Mouse (Mus musculus): ENCODE data around the gene Vmac. TPM values are rescaled to one million over a fixed set of nuclear protein-coding genes. Genes with fewer than 3 reads are reported as not detected.

Gene Vmac
- polyA plus RNA-seq, 1 experiment from 2014 or later = 26.1 TPM

DNA sequence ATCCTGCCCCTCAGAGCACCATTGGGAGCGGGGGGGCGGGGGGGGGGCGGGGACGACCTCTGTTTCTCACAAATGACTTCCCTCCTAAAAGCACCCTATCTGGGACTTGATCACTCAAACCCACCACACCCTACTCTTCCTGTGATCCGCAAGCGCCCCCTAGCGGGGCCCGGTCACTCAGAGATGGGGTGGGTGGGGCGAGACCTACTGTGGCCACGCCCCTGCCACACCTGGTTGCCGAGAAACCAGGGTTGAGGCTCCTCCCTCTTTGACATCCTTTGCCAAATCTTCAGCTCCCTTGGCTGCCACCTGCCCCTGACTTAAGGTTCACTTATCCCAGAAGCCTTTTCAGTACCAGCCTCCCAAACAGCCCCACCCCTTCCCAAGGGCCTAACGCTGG, 40.3 kb upstream of the Vmac start:
- H3K4me1 ChIP-seq = peaks cover 69% of the 10 kb centered on the region
- peaks cover 26% of the 10 kb centered on the region for H3K27me3 ChIP-seq
- peak overlapping the region; percentile 95 for H3K4me2 ChIP-seq (replicated peaks)
- 7% methylated on average over 12 of the region's 12 CpGs for WGBS
- no peaks in the 10 kb centered on the region for H3K9me3 ChIP-seq (replicated peaks)
- H3K9ac ChIP-seq = no peak overlapping the region
- H3K4me3 ChIP-seq (replicated peaks) = peak overlapping the region; percentile 61; the same call in 1 of the 2 replicates
- ATAC-seq (ENCODE audit: insufficient number of reproducible peaks, low FRiP score, low TSS enrichment, low read depth) = no peak
- no peak overlapping the region for H3K27ac ChIP-seq (replicated peaks)
- H3K36me3 ChIP-seq = no peaks in the 10 kb centered on the region

GRCm38 (mm10) chr17:56757416-56758123, 39.7 kb upstream of the Vmac start, which contains the start of gene Nrtn:
Gene Nrtn (minus strand): TSS chr17:56757530.
- Histone ChIP-seq H3K9ac (peak within 1 kb of the TSS; percentile 58), H3K27me3 (peaks cover 32% of the 10 kb centered on the region), H3K4me1 (peaks cover 64% of the 10 kb centered on the region), H3K4me3 (replicated peaks) (peak within 1 kb of the TSS; percentile 61), H3K4me2 (replicated peaks) (peak within 1 kb of the TSS; percentile 95), H3K36me3 (no peaks in the 10 kb centered on the region), H3K9me3 (replicated peaks) (no peaks in the 10 kb centered on the region), H3K27ac (replicated peaks) (no peak within 1 kb of the TSS)
- peak; percentile 68 for ATAC-seq (ENCODE audit: insufficient number of reproducible peaks, low FRiP score, low TSS enrichment, low read depth)
- 1% methylated on average over 41 of the region's 48 CpGs for WGBS

- peaks cover 58% of the 10 kb centered on the region for H3K4me1 ChIP-seq
- peak overlapping the region; percentile 61 for H3K4me3 ChIP-seq (replicated peaks)
- peaks cover 39% of the 10 kb centered on the region for H3K27me3 ChIP-seq
- H3K36me3 ChIP-seq = no peaks in the 10 kb centered on the region
- no peaks in the 10 kb centered on the region for H3K9me3 ChIP-seq (replicated peaks)
- H3K27ac ChIP-seq (replicated peaks) = no peak overlapping the region
- WGBS = under 1% methylated on average over 51 of the region's 51 CpGs
- ATAC-seq (ENCODE audit: insufficient number of reproducible peaks, low FRiP score, low TSS enrichment, low read depth) = peak; percentile 12; the same call in 1 of the 2 replicates
- H3K9ac ChIP-seq = peak overlapping the region; percentile 58
- peak overlapping the region; percentile 95 for H3K4me2 ChIP-seq (replicated peaks)
These were observed 39.0 kb upstream of the Vmac start for GRCm38 (mm10) chr17:56756703-56757399.

DNA sequence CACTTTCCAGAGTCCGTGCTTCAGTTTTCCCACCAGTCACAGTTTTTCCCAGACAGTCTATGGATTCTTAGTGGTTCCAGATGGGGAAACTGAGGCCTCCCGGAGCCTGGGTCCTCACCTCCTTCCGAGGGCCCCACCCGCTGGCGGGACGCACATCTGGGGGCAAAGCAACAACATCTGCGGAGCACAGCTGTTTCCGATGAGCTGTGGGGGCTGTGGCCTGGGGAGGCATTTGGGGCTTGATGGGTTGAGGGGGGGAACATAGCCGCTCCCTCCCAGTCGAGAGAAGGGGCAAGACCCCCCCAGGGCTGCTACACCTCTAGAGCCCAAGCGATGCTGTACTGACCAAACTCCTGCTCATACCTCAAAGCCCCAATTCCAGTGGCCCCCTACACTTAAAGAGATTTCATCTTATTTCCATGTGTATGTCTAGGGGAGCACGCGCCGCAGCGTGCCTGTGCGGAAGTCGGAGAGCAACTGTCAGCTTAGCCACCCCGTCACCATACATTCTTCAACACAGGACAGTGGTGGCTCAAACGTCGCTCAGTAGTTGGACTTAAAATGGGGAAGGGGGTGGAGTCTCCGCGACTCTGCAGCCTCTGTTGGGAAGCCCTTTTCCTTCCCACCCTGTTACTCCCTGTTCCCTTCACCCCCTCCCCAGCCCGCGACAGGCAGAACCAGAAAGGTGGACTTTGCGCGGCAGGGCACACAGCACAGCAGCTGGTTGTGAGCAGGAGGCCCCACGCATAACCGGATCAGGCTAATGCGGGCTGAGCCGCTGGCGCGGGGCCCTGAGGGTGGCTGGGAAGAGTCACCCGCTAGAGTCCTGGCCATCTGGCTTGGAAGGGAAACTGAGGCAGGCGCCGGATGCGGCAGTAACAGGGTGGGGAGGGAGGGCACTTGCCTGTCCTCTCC, 36.7 kb upstream of the Vmac start:
- Histone ChIP-seq H3K27ac (replicated peaks) (no peak overlapping the region), H3K4me1 (peaks cover 57% of the 10 kb centered on the region), H3K4me2 (replicated peaks) (peak overlapping the region; percentile 27), H3K27me3 (peaks cover 46% of the 10 kb centered on the region), H3K9ac (no peak overlapping the region), H3K9me3 (replicated peaks) (no peaks in the 10 kb centered on the region), H3K4me3 (replicated peaks) (0 out of 2 replicates have a peak overlapping the region, but pooled peaks have one; percentile 4), H3K36me3 (no peaks in the 10 kb centered on the region)
- 7% methylated on average over 36 of the region's 36 CpGs for WGBS
- ATAC-seq (ENCODE audit: insufficient number of reproducible peaks, low FRiP score, low TSS enrichment, low read depth) = no peak

- no peak for ATAC-seq (ENCODE audit: insufficient number of reproducible peaks, low FRiP score, low TSS enrichment, low read depth)
- WGBS = 23% methylated on average over 15 of the region's 15 CpGs
These were observed 35.6 kb upstream of the Vmac start for GRCm38 (mm10) chr17:56753452-56753851.

DNA sequence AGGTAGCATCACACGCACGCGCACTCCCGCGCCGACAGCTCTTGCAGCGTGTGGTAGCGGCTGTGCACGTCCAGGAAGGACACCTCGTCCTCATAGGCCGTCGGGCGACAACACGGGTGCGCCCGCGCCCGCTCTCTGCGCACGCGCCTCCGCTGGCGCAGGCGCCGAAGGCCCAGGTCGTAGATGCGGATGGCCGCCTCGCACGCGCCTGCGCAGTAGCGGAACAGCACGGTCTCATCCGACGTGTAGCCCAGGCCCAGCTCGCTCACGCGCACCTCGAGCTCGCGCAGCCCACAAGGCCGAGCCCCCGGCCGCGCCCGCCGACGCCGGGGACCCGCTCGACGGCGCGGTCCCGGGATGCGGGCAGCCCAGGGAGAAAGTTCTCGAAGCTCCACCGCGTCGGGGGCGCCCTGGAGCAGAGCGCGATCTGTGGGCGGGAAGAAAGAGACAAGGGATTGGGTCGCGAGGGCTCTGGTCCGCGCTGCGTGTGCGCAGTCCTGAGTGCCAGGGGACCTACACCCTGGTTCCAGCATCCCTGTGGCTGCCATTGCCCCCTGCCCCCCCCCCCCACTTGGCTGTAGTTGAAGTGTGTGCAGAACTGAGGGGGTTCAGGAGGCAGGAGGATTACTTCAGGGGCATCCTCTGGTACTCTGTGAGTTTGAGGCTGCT, 33.7 kb upstream of the Vmac start:
- peaks cover 43% of the 10 kb centered on the region for H3K27me3 ChIP-seq
- H3K4me1 ChIP-seq = peaks cover 34% of the 10 kb centered on the region
- no peaks in the 10 kb centered on the region for H3K36me3 ChIP-seq
- peak overlapping the region; percentile 40 for H3K4me2 ChIP-seq (replicated peaks)
- ATAC-seq (ENCODE audit: insufficient number of reproducible peaks, low FRiP score, low TSS enrichment, low read depth) = peak; percentile 17; the same call in 1 of the 2 replicates
- peak overlapping the region; percentile 31 for H3K4me3 ChIP-seq (replicated peaks)
- H3K27ac ChIP-seq (replicated peaks) = no peak overlapping the region
- 28% methylated on average over 68 of the region's 71 CpGs for WGBS
- no peak overlapping the region for H3K9ac ChIP-seq
- no peaks in the 10 kb centered on the region for H3K9me3 ChIP-seq (replicated peaks)

More at GRCm38 (mm10) chr17:56753452-56753851, 35.6 kb upstream of the Vmac start:
- Histone ChIP-seq H3K4me2 (replicated peaks) (0 out of 2 replicates have a peak overlapping the region, but pooled peaks have one; percentile 27), H3K9ac (no peak overlapping the region), H3K27ac (replicated peaks) (no peak overlapping the region), H3K4me1 (peaks cover 53% of the 10 kb centered on the region), H3K4me3 (replicated peaks) (no peak overlapping the region), H3K36me3 (no peaks in the 10 kb centered on the region), H3K9me3 (replicated peaks) (no peaks in the 10 kb centered on the region), H3K27me3 (peaks cover 46% of the 10 kb centered on the region)

- Histone ChIP-seq H3K4me2 (replicated peaks) (no peak overlapping the region), H3K9ac (no peak overlapping the region), H3K4me3 (replicated peaks) (no peak overlapping the region), H3K27me3 (no peaks in the 10 kb centered on the region), H3K36me3 (no peaks in the 10 kb centered on the region), H3K27ac (replicated peaks) (0 out of 2 replicates have a peak overlapping the region, but pooled peaks have one; percentile 0), H3K4me1 (0 out of 2 replicates have a peak, but pooled peaks cover 3% of the 10 kb centered on the region), H3K9me3 (replicated peaks) (no peaks in the 10 kb centered on the region)
- ATAC-seq (ENCODE audit: insufficient number of reproducible peaks, low FRiP score, low TSS enrichment, low read depth) = no peak
- 32% methylated on average over 5 of the region's 5 CpGs for WGBS
These were observed 26.4 kb upstream of the Vmac start for GRCm38 (mm10) chr17:56744173-56744572.

DNA sequence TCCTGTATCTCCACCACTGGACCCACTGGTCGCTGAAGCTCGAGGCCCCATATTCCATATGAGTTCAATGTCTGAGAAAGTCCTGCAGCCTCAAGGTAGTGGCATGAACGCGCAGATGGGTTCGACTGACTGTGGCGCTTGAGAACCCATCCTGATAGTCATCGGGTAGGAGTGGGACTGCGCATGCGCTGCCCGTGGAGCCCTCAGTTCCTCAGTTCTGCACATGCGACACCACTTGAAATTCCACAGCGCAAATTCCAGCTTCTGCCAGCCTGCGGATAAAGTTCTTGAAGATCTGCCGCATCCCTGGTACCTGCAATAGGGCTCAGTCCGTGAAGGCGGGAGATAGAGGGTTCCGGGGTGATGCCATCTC, 23.0 kb upstream of the Vmac start:
- no peak overlapping the region for H3K4me2 ChIP-seq (replicated peaks)
- no peaks in the 10 kb centered on the region for H3K36me3 ChIP-seq
- no peak overlapping the region for H3K4me3 ChIP-seq (replicated peaks)
- no peak overlapping the region for H3K9ac ChIP-seq
- no peaks in the 10 kb centered on the region for H3K9me3 ChIP-seq (replicated peaks)
- no peak for ATAC-seq (ENCODE audit: insufficient number of reproducible peaks, low FRiP score, low TSS enrichment, low read depth)
- H3K27me3 ChIP-seq = no peaks in the 10 kb centered on the region
- 85% methylated on average over 17 of the region's 17 CpGs for WGBS
- H3K27ac ChIP-seq (replicated peaks) = no peak overlapping the region
- 0 out of 2 replicates have a peak, but pooled peaks cover 3% of the 10 kb centered on the region for H3K4me1 ChIP-seq

DNA sequence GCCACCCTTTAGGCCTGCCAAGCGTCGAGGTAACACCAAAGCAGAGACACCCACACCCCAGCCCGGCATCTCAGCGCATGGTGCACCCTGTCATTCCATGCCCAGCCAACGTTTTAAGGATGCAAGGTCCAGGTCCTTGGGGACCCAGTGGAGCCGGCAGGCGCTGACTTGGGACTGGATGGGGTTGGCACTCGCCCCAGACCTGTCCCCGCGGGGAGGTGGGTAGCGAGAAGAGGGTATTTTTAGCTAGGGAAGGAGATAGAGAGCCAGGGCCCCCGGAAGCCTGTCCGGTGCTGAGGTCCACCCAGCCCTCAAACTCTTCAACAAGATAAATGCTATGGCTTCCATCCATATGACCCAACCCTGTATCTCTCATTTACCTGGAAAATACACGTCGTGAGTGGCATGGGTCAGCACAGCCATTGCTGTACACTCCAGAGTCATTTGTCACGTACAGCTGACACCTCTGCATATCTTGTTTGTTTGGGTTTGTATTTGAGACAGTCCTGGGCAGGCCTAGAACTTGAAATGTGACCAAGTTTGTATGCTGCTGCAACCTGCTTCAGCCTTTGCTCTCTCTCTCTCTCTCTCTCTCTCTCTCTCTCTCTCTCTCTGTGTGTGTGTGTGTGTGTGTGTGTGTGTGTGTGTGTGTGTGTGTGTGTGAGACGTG, 22.4 kb upstream of the Vmac start:
- no peak overlapping the region for H3K9ac ChIP-seq
- no peaks in the 10 kb centered on the region for H3K9me3 ChIP-seq (replicated peaks)
- no peaks in the 10 kb centered on the region for H3K27me3 ChIP-seq
- no peak overlapping the region for H3K4me2 ChIP-seq (replicated peaks)
- WGBS = 75% methylated on average over 17 of the region's 17 CpGs
- no peak overlapping the region for H3K4me3 ChIP-seq (replicated peaks)
- no peaks in the 10 kb centered on the region for H3K36me3 ChIP-seq
- H3K27ac ChIP-seq (replicated peaks) = no peak overlapping the region
- ATAC-seq (ENCODE audit: insufficient number of reproducible peaks, low FRiP score, low TSS enrichment, low read depth) = no peak
- 0 out of 2 replicates have a peak, but pooled peaks cover 3% of the 10 kb centered on the region for H3K4me1 ChIP-seq

- Histone ChIP-seq H3K4me3 (replicated peaks) (no peak overlapping the region), H3K9me3 (replicated peaks) (no peaks in the 10 kb centered on the region), H3K4me2 (replicated peaks) (no peak overlapping the region), H3K9ac (no peak overlapping the region), H3K36me3 (no peaks in the 10 kb centered on the region), H3K4me1 (no peaks in the 10 kb centered on the region), H3K27me3 (no peaks in the 10 kb centered on the region), H3K27ac (replicated peaks) (no peak overlapping the region)
- ATAC-seq (ENCODE audit: insufficient number of reproducible peaks, low FRiP score, low TSS enrichment, low read depth) = no peak
- 79% methylated on average over 10 of the region's 10 CpGs for WGBS
These were observed 20.4 kb upstream of the Vmac start for GRCm38 (mm10) chr17:56738221-56738620.
